Mouse (Mus musculus) urinary bladder, postnatal 25 days (tissue): ENCODE measurements around the gene Stxbp2.
A peak's percentile ranks its signal among the peaks of the same experiment; 100 is the strongest.
"Not testable (repeated sequence)": the region's sequence is repeated elsewhere in the genome, so short reads cannot be mapped to it uniquely, and the experiment has no call there.

Source experiments
- DNase-seq: peaks from one replicate; pipeline ENCODE4 v3.0.0; 2022; ENCODE audit warnings: low spot score

Stxbp2 gene

DNA sequence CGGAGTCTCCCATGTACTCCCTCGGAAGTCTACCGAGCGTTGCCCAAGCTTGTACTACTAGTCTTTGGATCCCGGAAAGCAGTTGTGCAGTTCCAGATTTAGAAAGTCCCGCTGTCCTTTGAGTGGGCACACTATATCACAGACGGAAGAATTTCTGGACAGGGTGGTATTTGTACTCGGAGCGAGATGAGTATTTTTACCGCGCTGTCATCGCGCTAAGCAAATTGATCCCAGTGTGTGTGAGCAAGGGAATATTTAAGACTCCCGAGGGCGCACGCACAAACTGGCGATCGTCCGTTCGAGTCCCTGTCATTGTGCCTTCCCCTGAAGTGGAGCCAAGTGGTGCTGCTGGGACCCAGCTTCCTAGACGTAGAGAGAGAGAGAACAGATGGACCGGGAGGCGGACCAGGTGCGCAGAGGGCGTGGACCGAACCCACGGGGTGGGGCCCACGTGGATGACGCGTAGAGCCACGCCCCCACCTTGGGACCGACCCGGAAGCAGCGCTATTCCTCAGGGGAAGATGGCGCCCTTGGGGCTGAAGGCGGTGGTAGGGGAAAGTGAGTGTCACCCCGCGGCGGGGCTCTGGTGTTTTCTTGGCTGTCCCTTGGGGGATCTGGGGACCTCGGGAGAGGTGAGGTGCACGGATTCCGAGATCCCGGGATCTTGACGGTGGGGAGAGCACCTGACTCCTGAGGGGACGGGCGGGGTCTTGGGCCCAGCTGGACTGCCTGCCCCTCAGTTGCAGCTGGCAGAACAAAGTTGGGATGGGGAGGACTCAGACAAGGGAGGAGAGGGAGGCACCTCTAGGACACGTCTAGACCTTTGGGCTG lies at the start of gene Stxbp2:
Gene Stxbp2, plus strand, starts transcription at position 309 of the 831 bp plus-strand sequence.
- peak; percentile 76 for DNase-seq

DNA sequence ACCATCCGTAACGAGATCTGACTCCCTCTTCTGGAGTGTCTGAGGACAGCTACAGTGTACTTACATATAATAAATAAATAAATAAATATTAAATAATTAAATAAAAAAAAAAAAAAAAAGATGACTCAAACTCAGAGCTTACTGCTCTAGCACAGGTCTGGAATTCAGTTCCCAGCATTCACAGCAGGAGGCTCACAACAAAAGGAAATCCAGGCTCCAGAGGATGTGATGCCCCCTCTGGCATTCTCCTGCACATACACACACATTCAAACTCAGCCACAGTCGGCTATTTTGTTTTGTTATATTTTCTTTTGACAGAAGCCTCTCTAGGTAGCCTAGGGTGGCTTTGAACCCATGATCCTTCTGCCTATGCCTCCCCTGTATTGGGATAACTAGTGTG lies 48.8 kb upstream of the Stxbp2 start:
- not testable (repeated sequence) for DNase-seq

DNA sequence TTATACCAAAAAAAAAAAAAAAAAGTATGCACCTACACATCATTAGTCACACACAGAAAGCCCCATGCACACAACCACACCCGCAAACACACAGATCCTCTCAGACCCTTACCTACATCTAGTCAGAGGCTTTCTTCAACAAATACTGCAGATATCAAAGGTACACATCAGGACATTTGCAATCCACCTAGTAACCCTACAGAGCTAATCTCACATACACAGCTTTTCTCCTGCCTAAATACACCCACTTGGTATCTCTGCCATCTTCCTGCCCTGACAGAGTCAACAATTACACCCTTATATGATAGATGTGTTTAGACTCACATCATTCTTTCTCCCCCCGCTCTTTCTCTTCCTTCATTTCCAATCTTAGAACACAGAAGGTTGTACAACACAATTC lies 44.3 kb upstream of the Stxbp2 start:
- DNase-seq = no peak

DNA sequence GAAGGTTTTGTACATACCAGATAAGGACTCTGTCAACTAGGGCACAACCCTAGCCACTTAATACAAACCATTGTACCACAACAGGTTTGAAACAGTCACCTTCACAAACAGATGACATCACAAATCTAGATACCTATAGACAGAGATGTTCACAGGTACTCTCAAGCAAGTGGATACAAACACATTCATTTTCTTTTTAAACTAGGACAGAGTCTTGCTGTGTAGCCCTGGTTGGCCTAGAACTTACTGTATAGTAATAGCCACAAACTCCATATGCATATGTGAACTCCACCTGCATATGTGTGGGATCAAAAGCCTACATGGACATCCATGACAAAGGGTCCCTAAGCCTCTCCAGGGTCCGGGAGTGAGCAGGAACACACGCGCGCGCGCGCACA lies 43.8 kb upstream of the Stxbp2 start, which contains the start of gene Camsap3:
Gene Camsap3, plus strand, starts transcription at position 301 of the 398 bp plus-strand sequence.
- no peak for DNase-seq

DNA sequence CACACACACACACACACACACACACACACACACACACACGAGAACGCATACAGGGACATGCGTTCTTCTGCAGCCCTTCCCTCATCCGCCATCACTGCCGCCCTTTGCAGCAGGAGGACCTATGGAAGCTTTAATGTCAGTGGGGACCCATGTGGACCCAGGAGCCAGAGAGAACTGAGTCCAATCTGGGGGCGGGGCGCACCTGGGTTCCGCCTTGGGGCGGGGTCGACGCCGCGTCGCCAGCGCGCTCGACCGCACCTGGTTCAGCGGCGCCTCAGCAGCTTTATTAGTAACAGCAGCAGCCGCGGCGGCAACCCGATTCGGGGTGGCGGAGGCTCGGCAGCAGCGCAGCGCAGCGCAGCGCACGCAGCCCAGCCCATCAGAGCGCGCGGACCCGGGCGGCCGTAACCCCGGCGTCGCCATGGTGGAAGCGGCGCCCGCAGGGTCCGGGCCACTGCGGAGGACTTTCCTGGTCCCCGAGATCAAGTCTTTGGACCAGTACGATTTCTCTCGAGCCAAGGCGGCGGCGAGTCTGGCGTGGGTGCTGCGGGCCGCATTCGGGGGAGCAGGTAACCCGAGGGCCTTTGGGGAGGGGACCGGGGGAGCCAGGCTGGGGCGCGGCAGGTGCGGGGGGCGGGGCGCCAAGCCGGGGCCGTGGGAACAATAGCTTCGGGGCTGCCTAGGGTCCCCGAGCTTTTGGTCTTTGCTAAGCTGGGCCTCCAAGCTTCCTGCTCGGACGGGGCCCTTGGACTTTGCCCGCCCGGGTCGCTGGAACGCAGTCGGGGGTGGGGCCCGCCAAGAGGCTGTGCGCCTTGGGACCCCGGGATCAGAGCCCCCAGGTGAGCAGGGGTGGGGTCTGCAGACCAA lies 43.1 kb upstream of the Stxbp2 start:
- DNase-seq = peak; percentile 60

DNA sequence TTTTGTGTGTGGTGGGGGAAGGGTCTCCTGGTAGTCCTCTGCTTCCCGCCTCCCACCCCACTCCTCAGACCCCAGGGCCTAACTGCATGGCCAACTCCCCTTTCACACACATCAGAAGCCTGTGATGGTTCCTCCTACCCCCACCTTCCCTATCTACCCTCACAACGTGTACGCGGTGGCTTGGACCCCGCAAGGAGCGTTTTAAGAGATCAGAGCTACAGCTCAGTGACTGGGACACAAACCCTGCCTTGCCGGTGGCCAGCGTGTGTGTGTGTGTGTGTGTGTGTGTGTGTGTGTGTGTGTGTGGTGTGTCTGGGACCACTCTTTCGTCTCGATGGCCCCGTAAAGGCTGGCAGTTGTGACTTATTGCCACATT lies 42.5 kb upstream of the Stxbp2 start:
- DNase-seq = no peak

DNA sequence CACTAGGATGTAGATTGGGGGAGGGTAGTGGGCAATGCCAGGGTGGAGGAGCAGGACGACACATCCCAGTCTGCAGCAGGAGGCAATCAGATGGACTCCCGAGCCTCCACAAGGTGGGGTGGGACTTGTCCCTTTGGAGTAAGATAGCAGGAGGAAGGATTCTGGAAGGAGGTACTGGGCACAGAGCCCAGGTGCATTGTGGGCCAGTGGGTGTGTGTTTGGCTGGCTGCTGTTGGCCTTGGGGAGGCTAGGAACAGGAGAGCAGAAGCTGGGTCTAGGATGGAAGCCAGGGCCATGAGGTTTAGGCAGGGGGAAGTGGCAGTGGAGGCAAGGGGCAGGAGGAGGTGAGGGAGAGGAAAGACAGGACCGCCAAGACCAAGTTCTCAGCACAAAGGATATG lies 37.3 kb upstream of the Stxbp2 start:
- no peak for DNase-seq

DNA sequence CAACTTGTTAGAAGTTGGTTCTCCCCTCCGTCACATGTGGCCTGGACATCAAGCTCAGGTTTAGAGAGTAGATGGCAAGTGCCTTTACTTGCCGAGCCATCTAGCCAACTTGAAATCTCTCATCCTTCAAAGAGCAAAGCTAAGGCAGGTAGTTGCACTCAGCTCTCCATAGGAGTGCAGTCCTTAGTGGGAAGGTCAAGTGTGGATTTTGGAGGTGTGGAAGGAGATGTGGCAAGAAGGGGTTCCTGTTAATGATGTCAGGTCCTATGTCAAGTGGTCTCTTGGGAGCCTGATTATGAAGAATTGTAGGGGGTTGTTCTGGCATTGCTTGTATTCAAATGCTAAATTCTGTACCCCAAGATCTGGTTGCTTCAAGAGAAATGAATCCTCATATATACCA lies 36.3 kb upstream of the Stxbp2 start:
- no peak for DNase-seq

DNA sequence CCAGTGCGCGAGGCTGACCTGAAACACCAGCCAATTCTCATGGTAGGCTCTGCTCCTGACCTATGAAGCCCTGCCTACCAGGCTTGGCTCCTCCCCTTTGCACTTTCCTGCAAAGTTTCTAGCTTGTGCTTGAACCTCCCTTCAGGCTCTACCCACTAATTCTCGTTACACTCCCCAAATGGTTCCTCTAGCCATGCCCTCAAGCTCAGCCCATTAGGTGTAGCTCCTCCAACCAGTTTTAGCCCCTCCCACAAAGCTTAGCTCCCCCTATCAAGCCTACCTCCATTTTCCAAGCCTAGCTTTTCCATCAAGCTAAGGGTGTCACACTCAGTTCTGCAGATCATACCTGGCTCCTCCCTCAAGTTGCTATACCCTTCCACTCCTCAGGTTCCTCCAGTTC lies 32.7 kb upstream of the Stxbp2 start:
- no peak for DNase-seq

DNA sequence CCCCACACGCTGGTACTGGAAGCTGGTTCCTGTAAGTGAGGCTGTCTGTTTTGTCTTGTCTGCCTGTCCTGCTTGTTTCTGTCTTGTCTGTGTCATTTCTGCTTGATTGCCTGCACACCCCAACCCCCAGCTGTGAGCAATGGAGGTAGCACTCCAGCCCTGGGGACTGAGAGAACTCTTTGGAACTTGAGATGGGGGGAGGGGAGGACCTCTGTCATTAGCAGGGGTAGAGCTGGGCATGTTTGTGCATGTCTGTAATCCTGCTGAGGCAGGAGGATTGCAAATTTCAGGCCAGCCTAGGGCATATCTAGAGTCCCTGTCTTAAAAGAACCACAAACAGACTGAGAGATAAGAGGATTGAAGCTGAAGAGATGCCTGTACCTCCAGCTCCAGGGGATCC lies 31.5 kb upstream of the Stxbp2 start:
- no peak for DNase-seq

DNA sequence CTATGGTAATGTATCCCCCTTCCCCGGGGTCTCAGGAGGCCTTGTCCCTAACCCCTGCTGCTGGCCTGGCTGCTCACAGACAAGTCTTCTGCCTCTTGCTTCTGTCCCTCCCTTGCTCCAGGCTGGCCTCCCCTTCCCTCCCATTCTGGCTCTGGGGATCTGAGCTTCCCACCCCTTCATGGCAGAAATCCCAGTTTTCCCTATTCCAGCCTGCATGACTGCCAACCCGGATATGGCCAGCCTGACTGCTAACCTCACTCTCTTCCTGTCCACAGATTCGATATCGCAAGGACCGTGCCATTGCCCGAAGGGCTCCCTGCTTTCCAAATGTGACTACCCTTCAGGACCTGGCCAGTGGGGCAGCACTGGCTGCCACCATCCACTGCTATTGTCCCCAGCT lies 30.4 kb upstream of the Stxbp2 start:
- DNase-seq = no peak

DNA sequence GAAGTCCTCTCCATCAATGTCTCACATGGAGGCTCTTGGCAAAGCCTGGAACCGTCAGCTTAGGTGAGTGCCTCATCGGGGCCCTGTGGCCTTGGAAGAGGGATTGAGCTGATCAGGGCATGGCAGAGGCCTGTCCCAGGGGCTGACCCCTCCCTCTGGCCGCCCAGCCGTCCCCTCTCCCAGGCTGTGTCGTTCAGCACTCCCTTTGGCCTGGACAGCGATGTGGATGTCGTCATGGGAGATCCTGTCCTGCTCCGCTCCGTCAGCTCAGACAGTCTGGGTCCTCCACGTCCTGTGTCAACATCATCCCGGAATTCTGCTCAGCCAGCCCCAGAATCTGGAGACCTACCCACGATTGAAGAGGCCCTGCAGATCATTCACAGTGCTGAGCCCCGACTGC lies 27.3 kb upstream of the Stxbp2 start:
- DNase-seq = no peak

DNA sequence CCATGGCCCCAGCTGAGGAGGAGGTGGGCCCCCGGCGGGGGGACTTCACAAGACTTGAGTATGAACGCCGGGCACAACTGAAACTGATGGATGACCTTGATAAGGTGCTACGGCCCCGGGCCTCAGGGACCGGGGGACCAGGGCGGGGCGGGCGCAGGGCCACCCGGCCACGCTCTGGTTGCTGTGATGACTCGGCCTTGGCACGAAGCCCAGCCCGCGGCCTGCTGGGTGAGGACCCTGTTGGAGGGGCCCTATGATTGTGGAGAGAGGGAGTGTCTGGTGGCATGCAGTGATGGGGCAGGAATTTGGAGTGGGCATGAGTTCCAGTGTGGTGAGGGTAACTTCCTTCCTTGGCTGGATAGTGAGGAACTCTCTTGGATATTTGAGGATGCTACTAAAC lies 24.2 kb upstream of the Stxbp2 start:
- DNase-seq = no peak

DNA sequence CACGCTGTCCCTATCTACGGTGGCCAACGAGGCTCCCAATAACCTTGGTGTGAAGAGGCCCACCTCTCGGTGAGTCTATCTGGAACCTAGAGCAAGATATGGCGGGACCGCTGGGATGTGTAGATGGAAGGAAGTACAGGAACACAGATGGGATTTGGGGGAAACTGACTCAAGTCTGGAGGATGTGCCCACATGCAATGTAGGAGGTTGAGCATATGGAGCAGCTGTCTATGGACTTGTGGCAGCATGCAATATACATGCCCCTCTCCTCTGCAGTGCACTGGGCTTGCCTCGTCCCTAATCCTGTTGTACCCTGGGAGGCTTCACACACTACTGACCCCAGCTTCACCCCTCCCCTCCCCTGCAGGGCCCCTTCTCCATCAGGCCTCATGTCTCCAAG lies 22.9 kb upstream of the Stxbp2 start:
- DNase-seq = no peak

DNA sequence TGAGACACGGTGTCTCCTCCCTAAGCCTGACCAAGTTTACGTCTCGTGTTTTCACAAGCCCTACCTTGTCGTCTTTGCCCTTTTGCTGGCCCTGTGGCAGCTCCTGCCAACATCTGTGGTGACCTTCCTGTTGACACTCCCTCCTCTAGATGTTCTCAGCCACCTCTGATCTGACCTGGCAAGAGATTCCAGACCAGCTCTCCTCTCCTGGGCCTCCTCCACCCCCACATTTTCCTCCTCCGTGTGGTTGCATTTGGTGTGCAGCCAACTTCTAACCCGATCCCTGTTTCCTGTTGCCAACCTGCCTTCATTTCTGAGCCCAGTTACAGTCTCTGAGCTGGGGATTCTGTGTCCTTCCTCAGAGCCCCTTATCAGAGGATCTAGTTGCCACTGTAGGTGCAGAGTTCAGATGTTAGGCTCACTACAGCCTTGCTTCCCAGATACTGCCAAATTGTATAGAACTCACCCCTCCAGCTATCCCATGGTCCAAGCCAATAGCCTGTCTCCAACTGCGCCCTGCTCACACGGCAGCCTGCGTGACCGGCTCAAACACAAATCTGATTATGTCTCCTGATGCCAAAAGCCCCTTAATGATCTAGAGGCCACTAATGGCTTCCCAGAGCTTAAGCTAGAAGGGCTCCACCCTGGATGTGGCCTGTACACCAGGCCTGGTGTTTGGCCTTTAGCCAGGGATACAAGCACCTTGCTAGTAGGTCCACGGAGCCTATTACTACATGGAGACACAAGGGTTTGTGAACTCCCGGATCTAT lies 21.5 kb upstream of the Stxbp2 start:
- no peak for DNase-seq

DNA sequence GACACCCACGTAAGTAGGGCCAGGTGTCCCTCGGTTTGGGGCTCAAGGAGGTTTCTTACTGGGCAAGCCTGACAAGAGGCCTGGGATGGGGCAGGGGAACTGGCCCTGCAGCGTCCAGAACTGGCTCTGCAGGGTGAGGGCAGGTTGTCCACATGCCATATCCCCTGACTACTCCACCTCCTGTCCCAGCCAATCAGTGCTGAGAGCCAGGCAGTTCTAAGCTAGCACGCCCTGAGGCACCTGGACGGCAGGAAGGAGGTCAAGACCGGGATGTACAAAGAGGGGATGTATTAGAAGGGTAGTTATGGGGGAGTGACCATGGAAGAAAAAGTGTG lies 21.0 kb upstream of the Stxbp2 start:
- DNase-seq = no peak

DNA sequence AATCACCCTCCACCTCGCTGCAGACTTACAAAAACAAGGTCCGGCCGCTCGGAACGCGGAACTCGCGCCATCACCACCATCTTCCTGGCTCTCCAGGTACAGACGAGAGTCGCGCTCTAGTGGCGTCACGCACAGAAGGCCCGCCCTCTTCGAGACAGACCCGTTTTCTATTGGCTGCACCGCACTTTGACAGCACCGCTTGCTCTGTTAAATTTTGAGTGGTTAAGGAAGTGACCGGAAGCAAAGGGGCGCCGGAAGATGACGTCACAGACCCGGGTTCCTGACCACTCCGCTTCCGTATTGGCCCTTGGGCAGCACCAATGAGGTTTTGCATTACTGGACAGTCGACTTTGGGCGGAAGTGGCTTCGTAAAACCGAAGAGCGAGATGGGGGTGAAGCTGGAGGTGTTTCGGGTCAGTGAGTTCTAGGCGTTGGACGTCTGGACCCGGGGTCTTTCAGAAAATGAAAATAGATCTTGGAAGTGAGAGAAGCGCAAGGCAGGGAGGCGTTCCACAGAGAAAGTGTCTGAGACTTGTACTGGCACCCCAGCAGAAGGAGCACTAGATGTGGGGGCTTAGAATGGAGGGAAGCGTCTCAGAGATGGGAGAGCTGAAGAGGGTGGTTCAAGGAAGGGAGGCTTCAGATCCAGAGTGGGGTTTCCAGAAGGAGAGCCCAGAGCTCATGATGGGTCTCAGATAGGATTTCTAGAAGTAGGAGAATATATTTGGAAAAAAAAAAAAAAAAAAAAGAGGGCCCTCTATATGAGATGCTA lies 9.4 kb upstream of the Stxbp2 start, which contains the start of the genes Xab2 and Pet100:
Gene Xab2, minus strand, starts transcription at position 118 of the 772 bp plus-strand sequence.
Gene Pet100, plus strand, starts transcription at position 350 of the 772 bp plus-strand sequence.
- peak; percentile 95 for DNase-seq

DNA sequence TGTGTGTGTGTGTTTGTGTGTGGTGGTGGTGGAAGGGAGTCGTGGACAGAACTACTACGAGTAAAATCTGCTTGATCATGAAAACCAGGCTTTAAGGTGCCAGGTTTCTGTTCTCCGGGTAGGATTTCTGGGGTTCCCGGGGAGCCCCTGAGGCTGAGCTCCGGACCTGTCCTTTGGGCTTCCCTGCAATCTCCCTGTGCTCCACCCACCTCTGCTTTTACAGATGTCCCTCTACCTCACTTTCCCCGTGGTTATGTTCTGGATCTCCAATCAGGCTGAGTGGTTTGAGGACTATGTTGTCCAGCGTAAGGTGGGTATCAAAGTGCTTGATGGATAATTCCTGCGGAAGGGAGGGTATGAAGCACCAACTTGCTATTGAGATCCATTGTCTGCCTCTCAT lies 8.6 kb upstream of the Stxbp2 start:
- no peak for DNase-seq

DNA sequence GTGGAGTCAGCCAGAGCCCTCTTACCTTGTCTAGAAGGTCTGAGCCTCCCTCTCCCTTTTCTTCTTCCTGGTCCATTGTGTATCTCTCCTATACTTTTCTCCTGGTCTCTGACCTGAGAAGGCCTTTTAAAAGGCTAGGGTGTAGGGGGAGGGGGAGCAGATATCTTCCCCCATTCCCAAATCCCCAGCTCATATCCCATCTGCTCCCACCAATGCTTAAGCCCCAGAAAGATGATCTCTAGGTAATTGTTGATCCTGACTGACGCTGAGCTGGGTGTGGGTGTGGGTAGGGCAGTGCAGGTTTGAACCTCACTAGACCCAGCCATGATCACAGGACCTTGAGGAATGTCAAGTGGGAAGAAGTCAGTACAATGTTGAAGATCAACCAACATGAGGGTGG lies 5.3 kb upstream of the Stxbp2 start, which contains the start of gene Pcp2:
Gene Pcp2, minus strand, starts transcription at position 101 of the 400 bp plus-strand sequence.
- no peak for DNase-seq

DNA sequence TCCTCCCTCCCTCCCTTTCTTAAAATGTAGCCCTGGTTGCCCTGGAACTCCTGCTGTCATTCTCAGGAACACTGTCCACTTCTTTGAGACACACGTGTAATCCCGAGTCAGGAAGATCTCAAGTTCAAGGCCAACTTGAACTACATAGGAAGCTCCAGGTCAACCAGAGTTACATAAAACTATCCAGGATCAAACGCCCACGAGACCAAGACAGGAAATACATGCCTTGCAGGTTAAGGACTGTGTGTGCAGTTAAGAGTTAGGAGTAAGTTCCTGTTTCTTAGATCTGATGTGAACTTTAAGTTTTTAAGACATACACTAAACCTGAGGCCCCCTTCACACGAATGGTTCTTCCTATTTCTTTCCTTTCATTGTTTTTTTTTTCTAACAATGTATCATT lies 3.8 kb upstream of the Stxbp2 start:
- DNase-seq = no peak

DNA sequence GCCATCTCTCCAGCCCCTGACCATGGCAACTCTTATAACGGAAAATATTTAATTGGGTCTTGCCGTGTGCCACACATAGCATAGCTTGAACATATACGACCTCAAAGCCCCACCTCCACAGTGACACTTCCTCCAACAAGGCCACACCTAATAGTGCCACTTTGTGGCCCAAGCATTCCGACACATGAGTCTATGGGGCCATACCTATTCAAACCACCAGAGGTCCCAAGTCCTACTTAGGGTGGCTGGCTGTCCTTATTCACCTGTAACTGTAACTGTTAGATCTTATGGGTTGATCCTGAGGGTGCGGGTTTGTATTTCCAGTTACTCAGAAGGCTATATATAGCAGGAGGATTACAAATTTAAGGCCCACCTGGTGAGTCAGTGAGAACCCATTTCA lies 2.7 kb upstream of the Stxbp2 start:
- DNase-seq = no peak

DNA sequence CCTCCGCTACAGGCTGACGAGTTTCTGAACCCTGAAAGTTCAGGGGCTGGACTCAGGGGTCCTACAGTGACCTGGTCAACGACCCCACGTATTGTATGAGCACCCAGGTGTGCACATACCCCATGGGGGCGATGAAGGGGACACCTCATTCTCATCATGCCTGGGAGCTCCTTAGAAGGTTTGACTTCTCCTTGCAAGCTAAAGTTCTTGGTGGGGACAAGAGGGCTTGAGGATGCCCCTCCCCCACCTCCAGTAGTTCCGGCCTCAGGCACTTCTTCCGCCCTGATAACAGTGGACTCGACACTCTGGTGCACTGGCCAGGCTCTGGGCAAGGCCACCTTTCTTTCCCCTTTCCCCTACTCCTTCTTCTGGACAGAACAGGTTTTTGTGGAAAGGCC lies 722 bp downstream of the Stxbp2 start:
- DNase-seq = no peak
